Mouse (Mus musculus) c-Kit-positive CD71-positive TER-119-positive erythroid progenitor cells, embryonic 14.5 days (primary cell): ENCODE data around the gene Ankrd31.
A peak's percentile ranks its signal among the peaks of the same experiment; 100 is the strongest.
"Not testable (repeated sequence)": the region's sequence is repeated elsewhere in the genome, so short reads cannot be mapped to it uniquely, and the experiment has no call there.

ENCODE experiments used
- DNase-seq: peaks from one replicate; pipeline ENCODE4 v3.0.0-alpha.2; 2013; ENCODE audit warnings: low spot score

Gene Ankrd31

DNA sequence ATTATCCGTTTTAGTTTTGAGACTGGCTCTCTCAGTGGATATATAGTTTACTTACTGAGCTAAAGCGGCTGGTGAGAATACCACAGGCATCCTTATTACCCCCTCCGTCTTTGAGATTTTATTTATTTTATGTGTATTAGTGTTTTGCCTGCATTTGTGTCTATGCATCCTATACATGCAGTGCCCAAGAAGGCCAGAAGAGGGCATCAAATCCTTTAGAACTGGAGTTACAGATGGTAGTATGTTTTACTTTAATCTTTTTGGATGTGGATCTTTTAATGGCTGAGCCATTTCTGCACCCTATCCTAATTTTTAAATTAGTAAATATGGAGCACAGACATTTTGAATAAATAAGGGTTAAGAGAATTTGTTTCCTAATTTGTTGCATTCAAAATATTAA lies 107.1 kb downstream of the Ankrd31 start:
- peak; percentile 53 for DNase-seq

DNA sequence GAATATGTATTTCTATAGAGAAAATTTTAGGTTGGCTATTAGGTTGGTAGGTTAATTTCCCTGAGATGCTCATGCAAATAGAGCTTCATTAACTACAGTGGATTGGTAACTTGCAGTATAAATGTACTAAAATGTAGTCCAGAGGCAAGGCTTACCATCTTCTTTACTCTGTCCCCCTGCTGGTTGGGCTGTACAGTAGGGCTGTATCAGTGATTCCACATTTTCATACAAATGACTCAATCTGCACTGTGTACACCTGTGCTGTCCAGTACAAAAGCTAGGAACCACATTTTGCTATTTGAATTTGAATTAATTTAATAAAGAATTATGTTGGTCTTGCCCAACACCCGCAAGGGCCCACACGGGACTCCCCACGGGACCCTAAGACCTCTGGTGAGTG lies 111.1 kb downstream of the Ankrd31 start:
- DNase-seq, result no peak

DNA sequence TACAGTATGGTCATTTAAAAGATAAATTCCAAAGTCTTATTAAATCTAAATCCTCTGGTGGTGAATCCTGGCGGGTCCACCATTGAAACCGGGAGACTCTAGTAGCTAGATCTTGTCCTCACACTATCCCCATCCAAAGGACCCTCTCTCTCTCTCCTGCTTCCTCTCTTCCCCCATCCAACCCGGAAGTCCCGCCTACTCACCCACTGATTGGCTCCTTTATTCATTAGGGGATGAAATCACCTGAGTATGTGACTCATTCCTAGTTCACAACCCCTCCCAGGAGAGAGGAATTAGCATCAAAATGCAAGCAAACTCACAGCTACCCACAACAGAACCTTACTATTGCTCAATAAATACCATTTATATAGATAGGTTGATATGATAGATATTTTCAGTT lies 122.7 kb downstream of the Ankrd31 start:
- no peak for DNase-seq

DNA sequence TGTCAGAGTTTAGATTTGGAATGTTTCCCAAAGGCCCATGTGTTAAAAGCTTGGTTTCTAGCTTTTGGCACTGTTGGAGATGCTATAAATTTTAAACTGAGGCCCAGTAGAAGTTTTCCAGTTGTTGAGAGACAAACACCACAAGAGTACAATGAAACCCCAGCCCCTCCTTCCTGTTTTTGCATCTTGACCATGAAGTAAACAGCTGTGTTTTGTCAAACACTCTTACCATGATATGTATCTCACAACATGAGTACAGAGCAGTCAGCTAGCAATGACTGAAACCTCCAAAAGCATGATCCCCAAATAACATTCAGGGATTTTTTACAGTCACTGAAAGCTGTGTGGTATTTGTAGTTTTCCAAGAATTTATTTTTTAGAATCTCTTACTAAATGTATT lies 126.0 kb downstream of the Ankrd31 start:
- no peak for DNase-seq

DNA sequence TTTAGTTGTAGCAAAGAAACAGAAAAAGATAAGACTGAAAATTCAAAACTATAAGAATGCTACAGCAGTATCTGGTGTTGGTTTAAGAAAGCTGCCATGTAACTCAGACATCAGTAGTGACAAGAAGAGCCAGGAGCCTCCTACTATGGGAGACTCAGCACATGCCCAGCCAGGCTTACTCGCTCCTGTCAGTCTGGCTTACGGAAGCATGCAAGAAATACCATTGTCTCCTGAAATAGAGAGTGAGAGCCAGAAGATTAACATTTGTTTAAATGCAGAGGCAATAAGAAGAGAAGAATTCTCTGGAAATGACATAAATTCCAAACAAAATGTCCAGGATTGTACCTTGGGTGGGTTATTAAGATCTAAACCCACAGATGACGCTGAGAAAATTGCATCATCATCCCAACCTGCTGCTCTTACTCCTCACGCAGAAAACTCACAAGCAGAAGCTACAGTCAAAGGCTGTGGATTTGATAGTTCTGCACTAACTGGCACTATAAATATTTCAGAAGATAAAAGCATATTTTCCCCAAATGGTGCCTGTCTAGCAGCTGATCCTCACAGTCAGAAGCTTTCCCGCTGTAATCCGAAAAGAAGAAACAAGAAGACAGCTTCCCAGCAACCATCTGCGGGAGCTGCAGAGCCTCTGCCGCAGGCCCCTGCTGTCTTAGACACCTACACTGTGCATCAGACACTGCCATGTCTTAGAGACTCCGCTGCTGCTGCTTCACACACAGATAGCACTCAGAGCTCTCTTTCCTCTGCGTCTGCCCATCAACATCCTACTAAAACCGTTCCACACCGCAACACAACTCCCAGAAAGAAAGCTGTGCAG lies 130.4 kb downstream of the Ankrd31 start:
- no peak for DNase-seq

DNA sequence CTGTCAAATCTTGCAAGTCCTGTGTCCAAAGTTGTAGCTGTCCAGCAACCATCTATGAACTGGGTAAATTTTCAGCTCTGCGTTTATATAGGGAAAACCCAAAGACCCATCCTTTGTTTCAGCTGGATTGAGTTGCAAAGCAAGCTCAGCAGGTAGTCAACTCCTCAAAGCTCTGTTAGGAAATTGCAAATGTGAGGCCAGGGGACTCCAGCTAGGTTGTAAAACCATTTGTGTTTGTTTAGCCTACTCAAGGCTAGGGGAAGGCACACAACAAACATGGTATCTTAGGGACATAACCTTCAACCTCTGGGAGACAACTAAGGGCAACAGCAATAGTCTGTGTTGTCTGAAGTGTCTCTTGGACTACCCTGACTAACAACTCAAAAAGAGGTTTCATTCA lies 136.5 kb downstream of the Ankrd31 start:
- no peak for DNase-seq

DNA sequence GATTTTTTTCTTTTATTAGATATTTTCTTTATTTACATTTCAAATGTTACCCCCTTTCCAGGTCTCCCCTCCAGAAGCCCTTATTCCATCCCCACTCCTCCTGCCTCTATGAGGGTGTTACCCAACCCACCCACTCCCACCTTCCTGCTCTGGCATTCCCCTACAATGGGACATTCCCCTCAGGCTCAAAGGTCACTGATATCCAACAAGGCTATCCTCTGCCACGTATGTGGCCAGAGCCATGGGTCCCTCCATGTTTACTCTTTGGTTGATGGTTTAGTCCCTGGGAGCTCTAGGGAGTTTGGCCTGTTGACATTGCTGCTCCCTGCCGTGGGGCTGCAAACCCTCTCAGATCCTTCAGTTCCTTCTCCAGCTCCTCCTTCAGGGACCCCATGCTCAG lies 141.9 kb downstream of the Ankrd31 start:
- no peak for DNase-seq

DNA sequence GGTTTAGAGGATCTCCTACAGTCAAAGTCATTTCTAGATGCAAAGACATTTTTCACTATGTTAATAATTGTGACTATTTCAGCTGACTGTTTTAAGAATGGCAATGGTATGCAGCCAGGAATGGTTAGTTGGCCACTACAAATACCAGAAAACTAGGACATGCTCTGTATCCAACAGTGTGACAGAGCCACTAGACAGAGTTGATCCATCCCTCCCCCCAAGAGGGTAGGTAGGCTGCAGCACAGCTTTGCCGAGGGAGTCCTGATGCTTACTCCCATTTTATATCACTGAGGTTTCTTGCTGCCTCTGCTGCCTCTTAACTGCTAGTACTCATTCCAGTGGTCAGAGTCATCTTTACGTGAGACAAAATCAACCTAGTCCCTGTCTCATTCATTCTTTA lies 147.1 kb downstream of the Ankrd31 start:
- DNase-seq, result no peak

DNA sequence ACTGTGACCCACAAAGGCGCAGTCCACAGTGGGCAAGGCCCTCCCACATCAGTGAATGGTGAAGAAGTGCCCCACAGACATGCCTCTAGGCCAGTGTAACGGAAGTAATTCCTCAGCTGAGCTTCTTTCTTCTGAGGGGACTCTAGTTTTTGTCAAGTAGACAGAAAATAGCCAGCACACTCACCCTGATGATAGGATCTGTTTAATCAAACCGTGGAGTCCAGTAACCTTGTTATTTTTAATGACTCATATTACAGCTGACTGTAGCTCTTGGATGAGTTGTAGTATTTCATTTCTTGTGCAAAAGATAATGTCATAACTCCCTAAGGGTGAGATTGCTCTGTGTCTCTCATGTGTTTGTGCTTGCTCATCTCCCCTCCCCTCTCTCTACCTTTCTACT lies 158.6 kb downstream of the Ankrd31 start:
- no peak for DNase-seq

DNA sequence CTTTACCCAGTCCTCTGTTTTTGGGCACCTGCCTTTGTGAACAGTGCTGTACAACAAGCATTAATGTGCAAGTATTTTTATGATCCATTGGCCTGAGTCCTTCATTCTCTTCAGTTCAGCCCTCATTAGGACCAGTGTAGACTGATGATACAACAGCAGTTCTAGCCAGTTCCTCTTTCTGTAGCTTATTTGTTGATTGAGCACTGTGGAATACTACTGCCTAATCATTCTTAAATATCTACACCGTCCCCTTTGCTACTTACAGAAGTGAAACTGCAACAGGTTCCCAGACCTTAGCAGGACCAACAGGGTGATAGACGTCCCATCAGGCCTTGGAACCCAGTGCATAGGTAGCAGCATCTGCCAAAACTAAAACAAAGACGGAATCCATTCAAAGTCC lies 163.1 kb downstream of the Ankrd31 start:
- DNase-seq, result no peak

DNA sequence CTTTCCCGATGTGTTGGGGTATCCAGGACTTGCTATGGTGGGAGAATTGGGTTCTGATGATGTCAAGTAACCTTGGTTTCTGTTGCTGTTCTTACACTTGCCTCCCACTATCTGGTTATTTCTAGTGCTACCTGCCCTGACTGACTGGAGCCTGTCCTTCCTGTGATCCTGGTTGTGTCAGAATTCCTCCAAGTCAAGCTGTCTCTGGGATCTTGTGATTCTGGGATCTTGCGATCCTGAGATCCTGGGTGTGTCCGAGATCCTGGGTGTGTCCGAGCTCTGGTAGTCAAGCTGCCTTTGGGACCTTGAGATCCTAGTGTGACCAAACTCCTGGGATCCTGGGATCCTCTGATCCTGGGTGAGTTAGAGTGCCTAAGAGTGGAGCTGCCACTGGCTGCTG lies 175.1 kb downstream of the Ankrd31 start:
- DNase-seq, result not testable (repeated sequence)

DNA sequence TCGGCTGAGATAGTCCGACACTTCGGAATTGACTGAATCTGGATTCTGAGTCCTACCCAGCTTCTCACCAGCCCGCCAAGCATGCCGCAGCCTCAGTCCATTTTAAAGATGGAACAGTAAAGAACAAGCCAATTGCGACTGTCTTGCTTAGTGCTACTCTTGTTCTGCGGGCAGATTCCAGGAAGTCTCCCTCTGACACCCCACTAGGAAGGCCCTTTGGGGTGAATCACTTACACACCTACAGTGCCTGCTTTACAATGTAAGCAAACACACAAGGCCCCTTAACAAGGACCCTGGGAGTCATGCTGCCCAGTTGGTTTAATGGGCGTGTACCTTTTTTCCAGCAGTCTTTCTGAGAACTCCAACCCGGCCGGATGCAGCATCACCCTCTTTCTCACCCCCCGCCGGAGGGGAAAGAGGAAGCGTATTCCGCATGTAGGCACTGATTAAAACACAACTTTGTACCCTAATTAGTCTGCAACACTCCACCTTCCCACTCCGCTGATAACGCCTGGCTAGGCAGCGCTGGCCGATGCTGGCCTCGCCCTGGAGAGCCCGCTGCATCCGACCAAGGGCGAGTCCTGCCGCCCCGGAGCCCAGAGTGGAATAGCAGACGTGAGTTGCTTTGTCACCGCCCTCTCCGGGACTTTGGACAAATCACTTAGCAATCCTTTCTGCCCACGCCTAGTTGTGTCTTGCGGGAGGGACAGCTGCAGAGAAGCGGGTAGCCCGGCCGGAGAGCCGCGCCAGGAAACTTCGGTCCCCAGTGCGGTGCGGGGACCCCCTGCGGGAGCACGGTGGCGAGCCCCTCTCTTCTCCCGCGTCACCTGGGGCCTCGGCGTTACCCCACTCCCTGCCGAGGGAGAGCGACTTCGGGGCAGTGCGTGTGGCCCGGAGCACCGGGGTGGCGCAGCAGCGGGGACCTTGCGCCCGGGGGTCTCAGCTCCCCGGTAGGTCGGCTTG lies 176.2 kb downstream of the Ankrd31 start, which contains the start of gene Gcnt4:
Gcnt4 (plus strand) TSS at position 691 of the 963 bp plus-strand sequence.
- peak; percentile 12 for DNase-seq

DNA sequence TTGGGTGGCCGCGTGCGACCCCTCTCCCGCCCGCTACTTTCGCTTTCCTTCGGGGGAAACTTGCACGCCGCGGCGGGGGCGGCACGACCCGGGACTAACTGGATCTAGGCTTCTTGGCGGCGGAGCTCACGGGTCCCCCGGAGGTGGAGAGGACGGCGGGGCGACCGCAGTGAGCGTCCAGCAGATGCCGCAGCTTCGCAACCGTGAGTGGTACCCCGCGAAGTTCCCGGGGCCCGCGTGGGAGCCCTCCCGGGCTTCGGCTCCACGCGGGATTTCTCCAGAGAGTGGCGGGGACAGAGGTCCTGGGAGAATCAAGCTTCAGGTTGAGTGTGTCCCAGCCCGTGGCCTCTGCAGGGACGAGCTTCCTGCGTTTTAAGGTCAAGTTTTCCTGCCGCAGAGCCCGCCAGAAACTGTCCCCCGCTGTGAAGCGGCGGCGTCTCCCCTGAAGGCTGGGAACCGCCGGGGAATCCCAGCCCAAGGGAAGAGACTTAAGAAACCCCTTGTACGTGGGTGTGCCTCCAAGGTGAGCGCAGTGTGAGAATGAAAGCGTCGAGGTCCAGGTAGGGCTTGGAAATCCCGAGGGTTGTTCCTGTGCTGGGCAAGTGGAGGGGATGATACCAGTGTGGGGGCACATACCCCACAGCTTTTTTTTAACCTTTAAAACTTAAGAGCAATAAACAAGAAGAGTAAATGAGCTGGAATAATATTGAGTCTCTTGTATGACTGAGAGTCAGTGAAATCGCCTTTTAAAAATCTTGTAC lies 177.1 kb downstream of the Ankrd31 start:
- DNase-seq, result no peak

DNA sequence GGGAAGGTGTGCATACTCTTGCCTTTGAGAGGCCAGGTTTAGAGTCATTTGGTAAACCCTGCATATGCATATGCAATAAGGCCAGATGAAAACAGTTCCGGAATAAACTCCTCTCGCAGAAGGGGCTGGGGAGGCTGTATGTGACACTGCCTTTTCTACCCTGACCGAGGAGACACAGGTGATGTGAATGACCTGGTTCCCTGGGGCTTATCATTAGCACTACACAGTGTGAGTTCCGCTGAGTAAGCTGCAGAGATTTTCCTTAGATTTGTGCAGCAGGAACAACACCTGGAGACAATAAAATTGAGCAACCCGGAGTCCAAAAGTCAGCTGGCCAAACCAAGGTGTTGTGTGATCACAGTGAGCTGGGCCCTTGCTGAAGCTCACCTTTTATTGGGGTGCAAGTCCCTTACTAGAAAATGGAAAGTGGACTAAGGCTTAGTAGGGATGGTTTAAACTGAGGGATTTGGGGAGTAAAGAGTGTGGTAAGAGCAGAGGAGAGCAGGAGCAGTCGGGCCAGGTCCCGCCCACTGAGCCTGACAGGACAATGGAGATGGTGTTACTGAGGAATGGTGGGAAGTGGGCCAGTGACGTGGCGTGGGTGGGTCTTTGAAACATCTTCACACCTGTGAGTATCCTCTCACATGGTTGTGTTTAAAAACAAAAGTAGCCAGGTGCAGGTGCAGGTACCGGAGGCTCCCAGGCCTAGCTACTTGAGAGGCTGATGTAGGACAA lies 178.1 kb downstream of the Ankrd31 start:
- DNase-seq, result no peak

DNA sequence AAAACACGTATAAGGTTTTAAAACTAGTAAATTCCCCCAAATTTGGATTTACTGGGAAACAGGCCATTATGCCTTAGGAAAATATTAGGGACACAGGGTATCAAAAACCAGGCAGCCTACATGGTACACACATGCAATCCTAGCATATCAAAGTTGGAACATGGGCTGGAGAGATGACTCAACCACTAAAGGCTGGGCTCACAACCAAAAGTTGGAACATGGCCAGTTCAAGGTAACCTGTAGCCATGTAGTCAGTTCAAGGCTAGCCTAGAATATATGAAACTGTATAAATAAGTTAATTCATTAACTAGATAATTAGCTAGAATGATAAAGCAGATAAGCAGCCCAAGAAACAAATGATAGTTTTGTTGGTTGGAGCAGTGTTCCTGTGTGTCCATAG lies 179.7 kb downstream of the Ankrd31 start:
- no peak for DNase-seq

DNA sequence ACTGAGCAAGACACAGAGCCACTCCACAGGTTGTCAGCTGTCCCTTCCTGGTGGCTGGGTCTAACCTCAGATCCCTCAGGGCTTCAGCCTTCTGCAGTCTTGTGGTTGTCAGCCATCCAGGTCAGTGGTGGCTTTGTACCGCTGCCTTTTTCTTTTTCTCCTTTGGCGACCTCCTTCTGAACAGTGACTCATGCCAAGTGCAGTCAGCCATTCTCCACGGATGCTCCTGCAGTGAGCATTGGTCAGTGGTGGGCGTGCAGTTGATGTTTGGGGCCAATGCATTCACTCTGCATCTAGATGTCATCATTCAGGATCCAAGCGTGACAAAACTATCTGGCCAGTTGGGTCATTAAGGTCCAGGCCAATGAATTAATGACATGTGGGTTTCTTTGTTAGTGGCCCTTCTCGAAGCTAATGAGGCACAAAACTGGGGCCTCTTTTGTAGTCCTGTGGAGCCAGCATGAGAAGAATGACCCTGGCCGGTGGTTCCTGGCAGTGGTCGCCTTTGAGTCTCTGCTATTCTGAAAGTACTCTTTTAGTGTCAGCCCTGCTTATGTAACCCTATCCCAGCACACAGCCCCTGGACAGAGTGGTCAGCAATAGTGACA lies 180.5 kb downstream of the Ankrd31 start:
- no peak for DNase-seq

DNA sequence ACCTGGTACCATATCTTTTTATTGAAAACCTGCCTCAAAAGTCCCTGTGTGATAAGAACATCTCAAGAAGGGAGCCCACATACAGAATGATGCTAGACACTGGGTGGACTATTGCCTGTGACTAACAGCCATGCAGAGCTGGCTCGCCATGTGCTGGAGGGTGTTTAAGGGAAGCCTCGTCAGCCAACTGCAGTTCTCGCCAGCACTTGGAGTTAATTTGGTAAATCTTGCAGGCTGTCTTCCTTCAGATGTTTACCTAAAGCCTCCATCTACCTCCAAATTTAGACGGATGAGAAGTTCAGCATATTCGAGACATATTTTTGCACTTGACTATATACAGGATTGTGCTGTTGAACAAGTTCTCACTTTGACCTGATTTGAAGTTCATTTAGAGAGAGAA lies 184.7 kb downstream of the Ankrd31 start:
- no peak for DNase-seq

DNA sequence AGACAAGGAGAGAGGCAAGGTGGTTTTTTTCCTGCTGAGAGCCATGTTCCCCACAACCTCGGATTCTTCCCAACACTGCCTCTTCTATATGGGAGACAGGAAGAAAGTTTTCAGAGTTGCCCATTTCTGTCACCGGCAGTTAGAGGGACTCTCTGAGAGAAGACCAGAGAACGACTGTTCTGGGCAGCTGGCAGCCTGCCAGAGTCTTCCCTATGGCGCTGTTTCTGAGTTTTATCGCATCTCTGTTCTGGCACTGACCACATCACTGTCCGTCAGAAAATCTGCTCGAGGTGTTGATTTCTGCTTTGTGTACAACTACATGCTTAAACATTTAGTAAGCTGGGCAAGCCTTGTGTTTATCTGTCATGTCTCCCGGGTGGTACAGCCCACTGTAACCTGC lies 185.3 kb downstream of the Ankrd31 start:
- no peak for DNase-seq

DNA sequence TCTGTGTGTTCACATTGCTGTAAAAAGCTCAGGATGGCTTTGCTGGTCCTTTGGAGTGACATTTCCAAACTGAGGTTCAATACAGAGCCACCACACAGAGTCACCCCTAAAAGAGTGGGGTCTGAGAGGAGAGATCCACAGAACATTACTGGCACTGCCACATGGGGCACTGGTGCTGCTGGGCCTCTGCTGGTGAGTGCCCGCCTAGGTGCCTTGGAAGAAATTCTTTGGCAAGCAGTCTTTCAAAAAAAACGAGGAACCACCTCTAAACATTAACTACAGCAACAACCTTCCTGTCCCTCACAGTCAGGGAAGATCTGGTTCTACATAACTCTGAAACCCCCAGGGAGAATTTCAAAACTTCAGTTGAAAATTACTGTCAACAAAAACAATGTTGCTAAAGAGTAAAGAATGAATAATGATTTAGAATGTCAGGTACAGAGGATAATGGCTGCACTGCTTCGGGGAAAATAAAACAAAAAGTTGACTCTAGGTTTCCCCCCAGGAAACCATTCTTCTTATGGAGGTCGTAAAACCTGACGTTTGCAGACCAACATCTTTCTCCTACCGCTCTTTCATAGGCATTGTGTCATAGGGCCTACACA lies 188.2 kb downstream of the Ankrd31 start:
- no peak for DNase-seq

DNA sequence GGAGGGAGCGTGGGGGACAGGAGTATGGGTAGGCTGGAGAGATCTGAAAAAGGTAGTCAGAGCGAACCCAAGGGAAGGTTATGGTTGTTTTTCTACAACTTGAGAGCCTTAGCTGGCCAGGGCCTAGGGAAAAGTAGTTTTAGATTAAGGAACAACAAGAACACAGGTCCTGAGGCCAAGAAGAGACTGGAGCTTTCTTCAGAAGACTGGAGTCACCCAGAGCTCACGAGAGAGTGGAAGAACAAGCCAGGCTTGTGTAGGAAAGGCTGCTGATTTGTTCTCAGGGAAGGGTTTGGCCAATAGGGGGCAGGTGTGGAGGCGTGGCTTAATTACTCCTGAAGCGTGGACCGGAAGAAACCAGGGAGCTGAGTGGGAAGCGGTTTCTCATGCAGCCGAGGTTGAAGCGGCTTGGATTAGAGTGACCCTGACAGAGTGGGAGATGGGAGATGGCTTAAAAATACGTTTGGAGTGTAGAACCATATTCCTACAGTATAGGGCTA lies 189.0 kb downstream of the Ankrd31 start:
- DNase-seq, result no peak

DNA sequence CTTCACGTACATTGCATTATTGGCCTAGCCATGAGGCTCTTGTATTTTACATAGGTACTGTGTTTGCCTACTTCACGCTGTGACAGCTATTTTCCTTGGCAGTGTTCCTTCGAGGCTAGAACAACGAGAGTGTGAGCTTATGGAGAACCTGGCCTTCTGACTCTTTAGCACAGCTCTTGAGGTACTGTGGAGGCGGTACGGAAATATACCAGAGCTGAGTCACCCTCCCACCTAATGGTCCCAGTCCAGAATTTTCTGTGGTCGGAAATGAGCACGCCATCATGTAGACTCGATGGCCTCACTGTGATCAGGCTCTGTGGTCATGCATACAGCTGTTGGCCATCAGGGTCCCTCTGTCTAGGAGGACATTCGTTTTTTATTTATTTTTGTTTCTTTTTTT lies 191.6 kb downstream of the Ankrd31 start:
- DNase-seq, result no peak
